Mouse (Mus musculus): ENCODE results near the gene Kat7. TPM values are rescaled to one million over a fixed set of nuclear protein-coding genes. Genes with fewer than 3 reads are reported as not detected.

Gene Kat7
- polyA plus RNA-seq, 1 experiment from 2014 or later = 44.2 TPM

GRCm38 (mm10) chr11:95310648-95311424, 790 bp upstream of the Kat7 start:
- ATAC-seq (ENCODE audit: extremely low read depth, insufficient number of reproducible peaks, low FRiP score, low TSS enrichment) = no peak
- 5% methylated on average over 17 of the region's 17 CpGs for WGBS
- H3K4me2 ChIP-seq = peak overlapping the region; percentile 75
- no peaks in the 10 kb centered on the region for H3K27me3 ChIP-seq (replicated peaks)
- no peaks in the 10 kb centered on the region for H3K9me3 ChIP-seq
- H3K27ac ChIP-seq (replicated peaks) = peak overlapping the region; percentile 89
- H3K4me3 ChIP-seq = peak overlapping the region; percentile 92
- H3K4me1 ChIP-seq = peaks cover 33% of the 10 kb centered on the region
- H3K36me3 ChIP-seq = peaks cover 8% of the 10 kb centered on the region
- H3K9ac ChIP-seq = peak overlapping the region; percentile 85

- H3K27me3 ChIP-seq (replicated peaks) = no peaks in the 10 kb centered on the region
- peak; percentile 93 for ATAC-seq (ENCODE audit: extremely low read depth, insufficient number of reproducible peaks, low FRiP score, low TSS enrichment)
- H3K4me2 ChIP-seq = peak overlapping the region; percentile 86
- H3K36me3 ChIP-seq = peaks cover 19% of the 10 kb centered on the region
- H3K4me1 ChIP-seq = peaks cover 28% of the 10 kb centered on the region
- peak overlapping the region; percentile 98 for H3K9ac ChIP-seq
- WGBS = under 1% methylated on average over 37 of the region's 37 CpGs
- peak overlapping the region; percentile 92 for H3K4me3 ChIP-seq
- H3K9me3 ChIP-seq = no peaks in the 10 kb centered on the region
- peak overlapping the region; percentile 98 for H3K27ac ChIP-seq (replicated peaks)
Observed at GRCm38 (mm10) chr11:95309510-95310006, 488 bp downstream of the Kat7 start.

GRCm38 (mm10) chr11:95307526-95307925, 2.5 kb downstream of the Kat7 start:
- WGBS = 76% methylated on average over 8 of the region's 8 CpGs
- ATAC-seq (ENCODE audit: extremely low read depth, insufficient number of reproducible peaks, low FRiP score, low TSS enrichment) = no peak

GRCm38 (mm10) chr11:95305600-95305999, 4.4 kb downstream of the Kat7 start:
- H3K4me3 ChIP-seq = no peak overlapping the region
- no peaks in the 10 kb centered on the region for H3K27me3 ChIP-seq (replicated peaks)
- no peak overlapping the region for H3K9ac ChIP-seq
- no peak overlapping the region for H3K27ac ChIP-seq (replicated peaks)
- ATAC-seq (ENCODE audit: extremely low read depth, insufficient number of reproducible peaks, low FRiP score, low TSS enrichment) = no peak
- no peak overlapping the region for H3K4me2 ChIP-seq
- H3K4me1 ChIP-seq = peaks cover 16% of the 10 kb centered on the region
- WGBS = 88% methylated on average over 7 of the region's 7 CpGs
- H3K9me3 ChIP-seq = no peaks in the 10 kb centered on the region
- H3K36me3 ChIP-seq = peaks cover 57% of the 10 kb centered on the region

More at GRCm38 (mm10) chr11:95307526-95307925, 2.5 kb downstream of the Kat7 start:
- Histone ChIP-seq H3K4me3 (no peak overlapping the region), H3K4me1 (peaks cover 28% of the 10 kb centered on the region), H3K27ac (replicated peaks) (no peak overlapping the region), H3K9me3 (no peaks in the 10 kb centered on the region), H3K36me3 (peaks cover 38% of the 10 kb centered on the region), H3K9ac (no peak overlapping the region), H3K27me3 (replicated peaks) (no peaks in the 10 kb centered on the region), H3K4me2 (no peak overlapping the region)

GRCm38 (mm10) chr11:95301772-95302171, 8.3 kb downstream of the Kat7 start:
- peaks cover 95% of the 10 kb centered on the region for H3K36me3 ChIP-seq
- H3K27ac ChIP-seq (replicated peaks) = no peak overlapping the region
- WGBS = 94% methylated on average over 3 of the region's 3 CpGs
- H3K4me1 ChIP-seq = no peaks in the 10 kb centered on the region
- H3K4me2 ChIP-seq = no peak overlapping the region
- H3K9me3 ChIP-seq = no peaks in the 10 kb centered on the region
- H3K9ac ChIP-seq = no peak overlapping the region
- no peak overlapping the region for H3K4me3 ChIP-seq
- ATAC-seq (ENCODE audit: extremely low read depth, insufficient number of reproducible peaks, low FRiP score, low TSS enrichment) = no peak
- no peaks in the 10 kb centered on the region for H3K27me3 ChIP-seq (replicated peaks)

GRCm38 (mm10) chr11:95299886-95300285, 10.2 kb downstream of the Kat7 start:
- no peak for ATAC-seq (ENCODE audit: extremely low read depth, insufficient number of reproducible peaks, low FRiP score, low TSS enrichment)
- no peaks in the 10 kb centered on the region for H3K4me1 ChIP-seq

GRCm38 (mm10) chr11:95298146-95298545, 11.9 kb downstream of the Kat7 start:
- Histone ChIP-seq H3K4me3 (no peak overlapping the region), H3K4me1 (no peaks in the 10 kb centered on the region), H3K27me3 (replicated peaks) (no peaks in the 10 kb centered on the region), H3K9ac (no peak overlapping the region), H3K9me3 (no peaks in the 10 kb centered on the region), H3K36me3 (peaks cover 92% of the 10 kb centered on the region), H3K27ac (replicated peaks) (no peak overlapping the region), H3K4me2 (no peak overlapping the region)
- no peak for ATAC-seq (ENCODE audit: extremely low read depth, insufficient number of reproducible peaks, low FRiP score, low TSS enrichment)
- WGBS = 13% methylated on average over 2 of the region's 2 CpGs

More at GRCm38 (mm10) chr11:95299886-95300285, 10.2 kb downstream of the Kat7 start:
- peaks cover 90% of the 10 kb centered on the region for H3K36me3 ChIP-seq
- no peaks in the 10 kb centered on the region for H3K9me3 ChIP-seq
- WGBS = 84% methylated on average over 12 of the region's 12 CpGs
- H3K4me3 ChIP-seq = no peak overlapping the region
- no peaks in the 10 kb centered on the region for H3K27me3 ChIP-seq (replicated peaks)
- H3K9ac ChIP-seq = no peak overlapping the region
- H3K27ac ChIP-seq (replicated peaks) = no peak overlapping the region
- H3K4me2 ChIP-seq = no peak overlapping the region

GRCm38 (mm10) chr11:95295736-95296135, 14.3 kb downstream of the Kat7 start:
- Histone ChIP-seq H3K36me3 (peaks cover 92% of the 10 kb centered on the region), H3K4me3 (no peak overlapping the region), H3K9ac (no peak overlapping the region), H3K27ac (replicated peaks) (no peak overlapping the region), H3K4me1 (no peaks in the 10 kb centered on the region), H3K9me3 (no peaks in the 10 kb centered on the region), H3K4me2 (no peak overlapping the region), H3K27me3 (replicated peaks) (no peaks in the 10 kb centered on the region)
- ATAC-seq (ENCODE audit: extremely low read depth, insufficient number of reproducible peaks, low FRiP score, low TSS enrichment) = no peak
- WGBS = 94% methylated on average over 13 of the region's 13 CpGs

GRCm38 (mm10) chr11:95293017-95293624, 16.9 kb downstream of the Kat7 start:
- 84% methylated on average over 8 of the region's 8 CpGs for WGBS
- no peak overlapping the region for H3K4me3 ChIP-seq
- ATAC-seq (ENCODE audit: extremely low read depth, insufficient number of reproducible peaks, low FRiP score, low TSS enrichment) = no peak
- H3K4me2 ChIP-seq = no peak overlapping the region
- H3K27ac ChIP-seq (replicated peaks) = no peak overlapping the region
- no peaks in the 10 kb centered on the region for H3K4me1 ChIP-seq
- no peaks in the 10 kb centered on the region for H3K9me3 ChIP-seq
- H3K9ac ChIP-seq = no peak overlapping the region
- H3K27me3 ChIP-seq (replicated peaks) = no peaks in the 10 kb centered on the region
- H3K36me3 ChIP-seq = peaks cover 92% of the 10 kb centered on the region

GRCm38 (mm10) chr11:95291998-95292397, 18.0 kb downstream of the Kat7 start:
- Histone ChIP-seq H3K4me1 (no peaks in the 10 kb centered on the region), H3K36me3 (peaks cover 92% of the 10 kb centered on the region), H3K4me3 (no peak overlapping the region), H3K9ac (no peak overlapping the region), H3K27ac (replicated peaks) (no peak overlapping the region), H3K27me3 (replicated peaks) (no peaks in the 10 kb centered on the region), H3K4me2 (no peak overlapping the region), H3K9me3 (no peaks in the 10 kb centered on the region)
- 75% methylated on average over 4 of the region's 4 CpGs for WGBS
- ATAC-seq (ENCODE audit: extremely low read depth, insufficient number of reproducible peaks, low FRiP score, low TSS enrichment) = no peak

- Histone ChIP-seq H3K4me2 (no peak overlapping the region), H3K4me3 (no peak overlapping the region), H3K27me3 (replicated peaks) (no peaks in the 10 kb centered on the region), H3K9me3 (no peaks in the 10 kb centered on the region), H3K9ac (no peak overlapping the region), H3K36me3 (peaks cover 100% of the 10 kb centered on the region), H3K27ac (replicated peaks) (no peak overlapping the region), H3K4me1 (no peaks in the 10 kb centered on the region)
- ATAC-seq (ENCODE audit: extremely low read depth, insufficient number of reproducible peaks, low FRiP score, low TSS enrichment) = no peak
- WGBS = 96% methylated on average over 5 of the region's 5 CpGs
Observed at GRCm38 (mm10) chr11:95282331-95282730, 27.7 kb downstream of the Kat7 start.

Measured in heart, embryonic 13.5 days (tissue).